Mouse (Mus musculus) hematopoietic stem cell, adult 5-6 weeks (primary cell): ENCODE data around the gene Tlr9. TPM values are rescaled to one million over a fixed set of nuclear protein-coding genes. Genes with fewer than 3 reads are reported as not detected.

Experiments
- ATAC-seq, 2 experiments: fragments of 125-278 bp in 1 of 2; replicated peaks in 1 of 2; 2 replicates each; pipeline ENCODE4 v1.8.0; 2016 to 2017; ENCODE audit warnings: inconsistent platforms in 2 of 2, mild to moderate bottlenecking in 2 of 2, moderate number of reproducible peaks in 2 of 2, low read depth in 1 of 2, moderate TSS enrichment in 1 of 2; ENCODE audit not compliant: low FRiP score in 2 of 2, poor library complexity in 2 of 2, severe bottlenecking in 2 of 2, insufficient read depth in 1 of 2, low TSS enrichment in 1 of 2
- total RNA-seq: library from RNA; stranded (forward); fragments of 172-1452, 232-1000 nt; gene quantifications from 2 replicates; pipeline ENCODE4 v1.2.3, GENCODE M21; 2017

The Tlr9 gene
- total RNA-seq, 1 experiment from 2014 or later = 0.84 TPM

- ATAC-seq = no peak
These were observed 52.3 kb downstream of the Tlr9 start for GRCm38 (mm10) chr9:106274652-106275180.

DNA sequence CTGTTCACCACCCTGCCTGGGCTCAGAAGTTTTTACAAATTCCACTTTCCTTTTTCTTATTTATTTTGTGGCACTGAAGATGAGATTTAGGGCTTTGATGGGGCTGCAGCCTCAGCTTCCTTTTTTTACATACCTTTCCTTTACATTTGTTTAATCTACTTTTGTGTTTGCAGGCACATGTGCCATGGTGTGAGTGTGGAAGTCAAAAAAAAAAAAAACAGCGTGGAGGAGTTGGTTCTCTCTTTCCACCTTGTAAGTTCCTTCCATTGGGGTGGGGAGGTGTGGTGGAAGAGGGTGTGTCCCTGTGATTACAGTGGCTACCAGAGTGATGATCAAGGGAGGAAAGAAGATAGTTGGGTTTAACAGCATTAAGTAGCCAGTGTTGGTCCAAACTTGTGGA lies 53.4 kb downstream of the Tlr9 start:
- no peak for ATAC-seq

Other genes starting within 250 kb of the Tlr9 start
- gene Col6a4, start 125.8 kb upstream of the Tlr9 start, total RNA-seq = not detected in 2 replicates
- gene Glyctk, start 64.5 kb upstream of the Tlr9 start, total RNA-seq = 2.8 and 2.9 TPM in 2 replicates
- gene Wdr82, start 51.7 kb upstream of the Tlr9 start, total RNA-seq = 88.3 and 101 TPM in 2 replicates
- 12.0 and 19.9 TPM in 2 replicates for gene Ppm1m, start 22.9 kb upstream of the Tlr9 start, total RNA-seq
- gene Twf2, start 19.5 kb upstream of the Tlr9 start, total RNA-seq = 34.2 and 64.2 TPM in 2 replicates
- gene Alas1, start 26.1 kb downstream of the Tlr9 start, total RNA-seq = 72.1 and 85.4 TPM in 2 replicates
- gene Poc1a, start 58.5 kb downstream of the Tlr9 start, total RNA-seq = 13.9 and 14.8 TPM in 2 replicates
- gene Dusp7, start 146.0 kb downstream of the Tlr9 start, total RNA-seq = 4.9 and 13.1 TPM in 2 replicates
- 1,352 and 1,409 TPM in 2 replicates for gene Rpl29, start 206.9 kb downstream of the Tlr9 start, total RNA-seq
- gene Acy1, start 215.7 kb downstream of the Tlr9 start, total RNA-seq = 16.5 and 26.3 TPM in 2 replicates
- 19.0 and 20.3 TPM in 2 replicates for gene Abhd14b, start 224.9 kb downstream of the Tlr9 start, total RNA-seq
- gene Abhd14a, start 225.1 kb downstream of the Tlr9 start, total RNA-seq = 22.5 and 32.4 TPM in 2 replicates
- 2.1 and 3.3 TPM in 2 replicates for gene Pcbp4, start 230.7 kb downstream of the Tlr9 start, total RNA-seq
- gene Gpr62, start 243.3 kb downstream of the Tlr9 start, total RNA-seq = not detected in 2 replicates